8 mouse cellular contexts compared by ENCODE assay signal in genomic region chr6:83442639-83443038, GRCm38 (mm10). TPM values are rescaled to one million over a fixed set of nuclear protein-coding genes. Genes with fewer than 3 reads are reported as not detected.
DNase-seq lines count a peak whose midpoint lies in the region; ATAC-seq lines count a peak whose summit lies in the region.

No protein-coding gene starts in this region.

- peak overlapping the region; percentile 84 for H3K4me2 ChIP-seq in heart, embryonic 15.5 days
- H3K4me2 ChIP-seq in liver, embryonic 11.5 days = peak overlapping the region; percentile 87

- 45% methylated on average over 3 of the region's 3 CpGs for WGBS in heart, embryonic 15.5 days
- WGBS in forebrain, embryonic 10.5 days = 41% methylated on average over 3 of the region's 3 CpGs
- 31% methylated on average over 3 of the region's 3 CpGs for WGBS in liver, embryonic 11.5 days

- peak overlapping the region; percentile 51; the same call in 1 of the 2 replicates for H3K9ac ChIP-seq in heart, embryonic 15.5 days
- peak overlapping the region; percentile 83 for H3K9ac ChIP-seq in liver, embryonic 11.5 days (ENCODE audit: low read depth, low read length)

- no peaks in the 10 kb centered on the region for H3K9me3 ChIP-seq in heart, embryonic 15.5 days (replicated peaks)
- no peaks in the 10 kb centered on the region for H3K9me3 ChIP-seq in forebrain, embryonic 10.5 days
- H3K9me3 ChIP-seq in liver, embryonic 11.5 days (ENCODE audit: control insufficient read depth, low read length) = no peaks in the 10 kb centered on the region

- H3K4me1 ChIP-seq in heart, embryonic 15.5 days (replicated peaks) = peaks cover 95% of the 10 kb centered on the region
- peaks cover 99% of the 10 kb centered on the region for H3K4me1 ChIP-seq in forebrain, embryonic 10.5 days
- peaks cover 71% of the 10 kb centered on the region for H3K4me1 ChIP-seq in liver, embryonic 11.5 days (replicated peaks; ENCODE audit: control insufficient read depth, insufficient read depth, low read length)

- H3K4me3 ChIP-seq in heart, embryonic 15.5 days = peak overlapping the region; percentile 73; the same call in 1 of the 2 replicates
- H3K4me3 ChIP-seq in forebrain, embryonic 10.5 days = peak overlapping the region; percentile 73
- peak overlapping the region; percentile 71; the same call in 1 of the 2 replicates for H3K4me3 ChIP-seq in liver, embryonic 11.5 days (ENCODE audit: low read depth, low read length)

- no peak for ATAC-seq in heart, embryonic 15.5 days (replicated peaks; ENCODE audit: insufficient number of reproducible peaks, insufficient read depth, low FRiP score, low read depth)
- no peak for ATAC-seq in liver, embryonic 11.5 days (replicated peaks; ENCODE audit: low FRiP score)

- no peaks in the 10 kb centered on the region for H3K36me3 ChIP-seq in heart, embryonic 15.5 days
- peaks cover 70% of the 10 kb centered on the region for H3K36me3 ChIP-seq in forebrain, embryonic 10.5 days (replicated peaks)
- peaks cover 3% of the 10 kb centered on the region; the same call in 1 of the 2 replicates for H3K36me3 ChIP-seq in liver, embryonic 11.5 days (ENCODE audit: control insufficient read depth, insufficient read depth, low read length)

- H3K27ac ChIP-seq in heart, embryonic 15.5 days = peak overlapping the region; percentile 87
- H3K27ac ChIP-seq in forebrain, embryonic 10.5 days = peak overlapping the region; percentile 95
- H3K27ac ChIP-seq in liver, embryonic 11.5 days (ENCODE audit: low read depth, low read length) = peak overlapping the region; percentile 83

- DNase-seq in heart, postnatal 14 days = no peak
- DNase-seq in adipocyte (ENCODE audit: low spot score) = peak; percentile 59
- DNase-seq in forebrain, embryonic 10.5 days (ENCODE audit: extremely low spot score, low spot score) = no peak
- DNase-seq in liver, embryonic 11.5 days (ENCODE audit: low spot score) = no peak
- DNase-seq in retina, postnatal 1 day = no peak
- DNase-seq in thymus, postnatal 36 days = no peak
- DNase-seq in urinary bladder, postnatal 14 days (ENCODE audit: low spot score) = no peak

- intact Hi-C loops in heart, postnatal 14 days (cut with DNase I) = loop anchor here (5.0 kb wide), 2 partner anchors 35 to 65 kb away; partner anchors contain the start of gene Dguok

- no peaks in the 10 kb centered on the region for H3K27me3 ChIP-seq in heart, embryonic 15.5 days
- H3K27me3 ChIP-seq in forebrain, embryonic 10.5 days (ENCODE audit: poor library complexity, severe bottlenecking) = no peaks in the 10 kb centered on the region
- no peaks in the 10 kb centered on the region for H3K27me3 ChIP-seq in liver, embryonic 11.5 days (replicated peaks; ENCODE audit: control insufficient read depth, insufficient read depth, low read length)

RNA-seq across cellular contexts. Expression of gene Tet3, which starts 16.2 kb away (rescaled TPM):
- 26.2 and 37.5 TPM in 2 replicates for polyA plus RNA-seq in heart, embryonic 15.5 days (2015; fragmentation: Nextera tagmentation; extraction: Ambion mirVana)
- total RNA-seq in heart, postnatal 14 days (2021) = 10 to 100 TPM; 46.2 to 49.0 TPM
- polyA plus RNA-seq in forebrain, embryonic 10.5 days (2016; fragmentation: Nextera tagmentation; extraction: Ambion mirVana) = 37.3 and 38.3 TPM in 2 replicates
- 22.0 and 22.8 TPM in 2 replicates for polyA plus RNA-seq in liver, embryonic 11.5 days (2014; fragmentation: Nextera tagmentation; extraction: Ambion mirVana)
